Mouse (Mus musculus) liver, embryonic 16.5 days (tissue): ENCODE measurements around the gene Luc7l3. TPM values are rescaled to one million over a fixed set of nuclear protein-coding genes. Genes with fewer than 3 reads are reported as not detected.

Source experiments
- ATAC-seq: fragments of 200-750 bp; cut with Nextera tagmentation; 2 replicates; pipeline ENCODE4 v1.8.0; 2017; ENCODE audit warnings: low read depth, mild to moderate bottlenecking, moderate number of reproducible peaks, moderate library complexity
- H3K27ac ChIP-seq: fragments of 300-500 bp; sonication (generic); 2 replicates; pipeline ENCODE4 v1.5.1; 2014; ENCODE audit warnings: mild to moderate bottlenecking, low read length
- H3K27me3 ChIP-seq: fragments of 300-500 bp; sonication (generic); 2 replicates; pipeline ENCODE4 v1.6.1; 2014; ENCODE audit warnings: low read depth, low read length, mixed read lengths; ENCODE audit not compliant: control insufficient read depth, insufficient read depth
- H3K36me3 ChIP-seq: fragments of 300-500 bp; sonication (generic); 2 replicates; pipeline ENCODE4 v1.6.1; 2014; ENCODE audit warnings: mild to moderate bottlenecking; ENCODE audit not compliant: control insufficient read depth, insufficient read depth
- H3K4me1 ChIP-seq: fragments of 300-500 bp; sonication (generic); 2 replicates; pipeline ENCODE4 v1.6.1; 2014; ENCODE audit warnings: low read depth, low read length, mixed read lengths; ENCODE audit not compliant: control insufficient read depth
- H3K4me2 ChIP-seq: fragments of 300-500 bp; sonication (generic); 2 replicates; pipeline ENCODE4 v1.6.1; 2014; ENCODE audit warnings: low read depth, low read length, mixed read lengths
- H3K4me3 ChIP-seq: fragments of 300-500 bp; sonication (generic); 2 replicates; pipeline ENCODE4 v1.5.1; 2014; ENCODE audit warnings: low read depth, mild to moderate bottlenecking, low read length
- H3K9ac ChIP-seq: fragments of 300-500 bp; sonication (generic); 2 replicates; pipeline ENCODE4 v1.6.1; 2014; ENCODE audit warnings: low read depth, low read length
- H3K9me3 ChIP-seq: fragments of 300-500 bp; sonication (generic); replicated peaks from 2 replicates; pipeline ENCODE4 v1.6.1; 2016; ENCODE audit warnings: low read length; ENCODE audit not compliant: control insufficient read depth
- WGBS: fragments of 180-500 bp; shearing (Covaris S2); extraction: QIAGEN DNeasy Blood & Tissue Kit; methylation state at CpG from one replicate; pipeline ENCODE4 v1.1.7; 2014; ENCODE audit not compliant: insufficient replicate concordance; 5-methylcytosine and 5-hydroxymethylcytosine counted together
- polyA plus RNA-seq: library from polyadenylated mRNA; unstranded; fragments of >200 nt; fragmentation: Nextera tagmentation; extraction: Ambion mirVana; gene quantifications from 2 replicates; pipeline ENCODE4 v1.2.1, GENCODE M21; 2015

The Luc7l3 gene
- polyA plus RNA-seq, 1 experiment from 2014 or later = 34.8 TPM

GRCm38 (mm10) chr11:94317515-94317914 is 4.3 kb downstream of the Luc7l3 start:
- 47% methylated on average over 4 of the region's 4 CpGs for WGBS
- H3K4me3 ChIP-seq = no peak overlapping the region
- H3K9me3 ChIP-seq = no peaks in the 10 kb centered on the region
- no peaks in the 10 kb centered on the region for H3K27me3 ChIP-seq
- H3K4me2 ChIP-seq = peak overlapping the region; percentile 42
- no peak overlapping the region; the same call in 1 of the 2 replicates for H3K9ac ChIP-seq
- H3K4me1 ChIP-seq = peaks cover 62% of the 10 kb centered on the region
- H3K27ac ChIP-seq = peak overlapping the region; percentile 29; the same call in 1 of the 2 replicates
- H3K36me3 ChIP-seq = peaks cover 2% of the 10 kb centered on the region; the same call in 1 of the 2 replicates
- ATAC-seq = no peak

GRCm38 (mm10) chr11:94317014-94317413 is 4.8 kb downstream of the Luc7l3 start:
- Histone ChIP-seq H3K4me3 (no peak overlapping the region), H3K27ac (no peak overlapping the region; the same call in 1 of the 2 replicates)

GRCm38 (mm10) chr11:94316528-94316927 is 5.3 kb downstream of the Luc7l3 start:
- H3K4me3 ChIP-seq = 0 out of 2 replicates have a peak overlapping the region, but pooled peaks have one; percentile 1

More at GRCm38 (mm10) chr11:94317014-94317413, 4.8 kb downstream of the Luc7l3 start:
- Histone ChIP-seq H3K27me3 (no peaks in the 10 kb centered on the region), H3K9ac (no peak overlapping the region), H3K4me2 (peak overlapping the region; percentile 42; the same call in 1 of the 2 replicates), H3K9me3 (no peaks in the 10 kb centered on the region), H3K4me1 (peaks cover 59% of the 10 kb centered on the region), H3K36me3 (peaks cover 2% of the 10 kb centered on the region; the same call in 1 of the 2 replicates)
- WGBS = 75% methylated on average over 1 of the region's 1 CpGs
- no peak for ATAC-seq

GRCm38 (mm10) chr11:94315308-94315707 is 6.5 kb downstream of the Luc7l3 start:
- Histone ChIP-seq H3K9ac (no peak overlapping the region), H3K9me3 (no peaks in the 10 kb centered on the region), H3K27ac (0 out of 2 replicates have a peak overlapping the region, but pooled peaks have one; percentile 41), H3K4me2 (no peak overlapping the region; the same call in 1 of the 2 replicates), H3K36me3 (peaks cover 2% of the 10 kb centered on the region; the same call in 1 of the 2 replicates), H3K27me3 (no peaks in the 10 kb centered on the region), H3K4me1 (peaks cover 59% of the 10 kb centered on the region), H3K4me3 (no peak overlapping the region)
- 32% methylated on average over 1 of the region's 1 CpGs for WGBS
- no peak for ATAC-seq

More at GRCm38 (mm10) chr11:94316528-94316927, 5.3 kb downstream of the Luc7l3 start:
- H3K9ac ChIP-seq = peak overlapping the region; percentile 7; the same call in 1 of the 2 replicates
- H3K4me2 ChIP-seq = peak overlapping the region; percentile 25
- peaks cover 2% of the 10 kb centered on the region; the same call in 1 of the 2 replicates for H3K36me3 ChIP-seq
- no peaks in the 10 kb centered on the region for H3K9me3 ChIP-seq
- WGBS = 72% methylated on average over 2 of the region's 2 CpGs
- peak overlapping the region; percentile 30; the same call in 1 of the 2 replicates for H3K27ac ChIP-seq
- peaks cover 59% of the 10 kb centered on the region for H3K4me1 ChIP-seq
- no peak for ATAC-seq
- no peaks in the 10 kb centered on the region for H3K27me3 ChIP-seq

GRCm38 (mm10) chr11:94314098-94314652 is 7.6 kb downstream of the Luc7l3 start:
- Histone ChIP-seq H3K9ac (no peak overlapping the region), H3K4me1 (peaks cover 50% of the 10 kb centered on the region), H3K27me3 (no peaks in the 10 kb centered on the region), H3K27ac (peak overlapping the region; percentile 8; the same call in 1 of the 2 replicates), H3K9me3 (no peaks in the 10 kb centered on the region), H3K4me3 (no peak overlapping the region), H3K4me2 (no peak overlapping the region), H3K36me3 (peaks cover 2% of the 10 kb centered on the region; the same call in 1 of the 2 replicates)
- WGBS = 26% methylated on average over 2 of the region's 2 CpGs
- peak; percentile 61; the same call in 1 of the 2 replicates for ATAC-seq

- Histone ChIP-seq H3K27ac (no peak overlapping the region), H3K4me2 (no peak overlapping the region), H3K4me3 (no peak overlapping the region), H3K9me3 (no peaks in the 10 kb centered on the region), H3K9ac (no peak overlapping the region), H3K27me3 (no peaks in the 10 kb centered on the region), H3K4me1 (peaks cover 37% of the 10 kb centered on the region), H3K36me3 (peaks cover 7% of the 10 kb centered on the region)
- WGBS = 66% methylated on average over 1 of the region's 1 CpGs
- no peak for ATAC-seq
These were observed 9.1 kb downstream of the Luc7l3 start for GRCm38 (mm10) chr11:94312733-94313132.

GRCm38 (mm10) chr11:94294996-94295845 is 26.6 kb downstream of the Luc7l3 start:
- H3K9ac ChIP-seq = no peak overlapping the region
- no peak overlapping the region for H3K4me3 ChIP-seq
- no peak overlapping the region for H3K4me2 ChIP-seq
- H3K9me3 ChIP-seq = no peaks in the 10 kb centered on the region
- H3K27me3 ChIP-seq = no peaks in the 10 kb centered on the region
- no peak overlapping the region for H3K27ac ChIP-seq
- no peak for ATAC-seq
- H3K4me1 ChIP-seq = peaks cover 6% of the 10 kb centered on the region
- peaks cover 81% of the 10 kb centered on the region for H3K36me3 ChIP-seq
- 89% methylated on average over 9 of the region's 9 CpGs for WGBS

GRCm38 (mm10) chr11:94290062-94290740 is 31.6 kb downstream of the Luc7l3 start:
- peak overlapping the region; percentile 95 for H3K27ac ChIP-seq
- peak overlapping the region; percentile 23 for H3K4me3 ChIP-seq
- H3K4me1 ChIP-seq = peaks cover 19% of the 10 kb centered on the region
- peaks cover 72% of the 10 kb centered on the region for H3K36me3 ChIP-seq
- peak; percentile 98 for ATAC-seq
- no peaks in the 10 kb centered on the region for H3K27me3 ChIP-seq
- 40% methylated on average over 10 of the region's 10 CpGs for WGBS
- H3K9me3 ChIP-seq = no peaks in the 10 kb centered on the region
- H3K4me2 ChIP-seq = peak overlapping the region; percentile 57
- H3K9ac ChIP-seq = peak overlapping the region; percentile 13; the same call in 1 of the 2 replicates
